Mouse (Mus musculus): ENCODE measurements around the gene Tubg1. TPM values are rescaled to one million over a fixed set of nuclear protein-coding genes. Genes with fewer than 3 reads are reported as not detected.

Gene Tubg1
- total RNA-seq (2023) = 10 to 100 TPM; 16.2 to 19.9 TPM

DNA sequence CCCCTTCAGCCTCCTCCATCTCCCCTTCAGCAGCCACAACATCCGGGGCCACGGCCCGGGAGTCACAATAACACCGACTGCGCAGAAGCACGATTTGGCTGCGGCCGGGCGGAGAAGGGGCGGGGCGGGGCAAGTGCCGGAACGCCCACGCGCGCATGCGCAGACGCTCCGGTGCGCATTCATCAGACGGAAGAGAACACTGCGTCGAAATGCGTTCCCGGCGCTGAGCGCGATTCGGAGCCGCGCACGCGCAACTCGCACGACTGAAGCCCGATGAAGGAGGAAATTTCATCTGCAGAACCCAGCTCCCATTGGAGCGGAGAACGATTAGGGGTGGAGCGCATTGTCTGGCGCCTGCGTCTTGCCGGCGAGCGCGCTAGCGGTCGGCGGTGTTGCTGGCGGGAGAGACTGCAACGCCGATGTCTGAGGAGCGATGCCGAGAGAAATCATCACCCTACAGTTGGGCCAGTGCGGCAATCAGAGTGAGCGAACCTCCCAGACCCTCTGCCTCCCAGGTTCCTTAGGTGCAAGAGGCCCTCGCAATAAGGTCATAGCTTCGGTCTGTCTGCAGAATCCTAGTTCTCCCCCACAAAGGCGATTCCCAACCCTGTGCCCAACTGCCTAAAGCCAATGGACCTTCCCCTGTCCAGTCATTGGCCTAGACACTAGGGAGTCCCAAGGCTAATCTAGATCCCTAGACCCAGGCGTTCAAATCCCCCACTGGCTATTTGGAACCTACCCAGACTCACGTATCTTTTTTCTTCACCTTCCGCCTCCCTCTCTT is at the start of gene Tubg1, which contains the start of gene Retreg3:
Tubg1 (plus strand) TSS at position 178 of the 784 bp plus-strand sequence.
Retreg3 (minus strand) TSS at position 133 of the 784 bp plus-strand sequence.

GRCm38 (mm10) chr11:101078121-101078520 is 41.6 kb upstream of the Tubg1 start, which contains the start of gene Hsd17b1:
Hsd17b1 (plus strand) TSS chr11:101078411.

GRCm38 (mm10) chr11:101082208-101083082 is 37.3 kb upstream of the Tubg1 start, which contains the start of gene Coasy:
Coasy (plus strand) TSS chr11:101082565.

DNA sequence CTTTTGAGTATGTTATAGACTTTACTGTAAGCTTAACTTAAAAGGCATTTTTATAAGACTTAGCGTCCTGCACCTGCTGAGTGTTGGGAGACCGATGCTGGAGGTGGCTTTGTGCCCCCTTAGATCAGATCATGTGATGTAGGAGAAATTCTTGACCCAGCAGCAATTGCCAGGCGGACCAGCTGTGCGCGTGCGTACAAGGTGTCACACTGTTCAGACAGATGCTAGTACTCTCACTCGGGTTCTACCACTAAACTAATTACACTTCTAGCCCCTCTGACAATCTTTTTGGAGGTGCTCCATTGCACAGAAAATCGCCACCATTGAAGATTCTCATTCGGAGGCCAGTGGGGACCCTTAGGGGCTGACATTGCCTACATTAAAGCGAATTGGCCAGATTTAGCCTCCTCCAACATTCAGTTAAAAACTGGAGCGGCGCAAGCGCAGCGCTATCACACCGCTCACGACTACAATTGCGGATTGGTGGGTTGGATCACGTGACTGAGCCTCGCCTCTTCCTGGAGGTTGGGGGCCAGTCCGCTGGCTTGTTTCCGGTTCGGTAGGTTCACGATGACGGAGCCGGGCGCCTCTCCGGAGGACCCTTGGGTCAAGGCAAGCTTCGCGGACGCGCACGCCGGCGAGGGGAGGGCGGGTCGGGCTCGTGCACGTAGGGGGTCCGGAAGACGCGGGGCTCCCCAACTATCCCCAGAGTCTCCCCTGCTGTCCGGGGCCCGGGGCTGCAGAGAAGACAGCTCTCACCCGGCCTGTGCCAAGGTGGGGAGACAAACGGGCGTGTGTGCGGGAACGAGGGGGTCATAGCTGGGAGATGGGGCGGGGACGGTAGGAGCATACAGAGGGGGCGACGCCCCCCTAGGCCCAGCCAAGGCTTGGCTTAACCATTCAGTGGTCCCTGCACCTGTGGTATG is 32.7 kb upstream of the Tubg1 start, which contains the start of gene Mlx:
Mlx (plus strand) TSS at position 522 of the 926 bp plus-strand sequence.

GRCm38 (mm10) chr11:101095314-101096024 is 24.3 kb upstream of the Tubg1 start, which contains the start of gene Psmc3ip:
Psmc3ip (minus strand) TSS chr11:101095436.

DNA sequence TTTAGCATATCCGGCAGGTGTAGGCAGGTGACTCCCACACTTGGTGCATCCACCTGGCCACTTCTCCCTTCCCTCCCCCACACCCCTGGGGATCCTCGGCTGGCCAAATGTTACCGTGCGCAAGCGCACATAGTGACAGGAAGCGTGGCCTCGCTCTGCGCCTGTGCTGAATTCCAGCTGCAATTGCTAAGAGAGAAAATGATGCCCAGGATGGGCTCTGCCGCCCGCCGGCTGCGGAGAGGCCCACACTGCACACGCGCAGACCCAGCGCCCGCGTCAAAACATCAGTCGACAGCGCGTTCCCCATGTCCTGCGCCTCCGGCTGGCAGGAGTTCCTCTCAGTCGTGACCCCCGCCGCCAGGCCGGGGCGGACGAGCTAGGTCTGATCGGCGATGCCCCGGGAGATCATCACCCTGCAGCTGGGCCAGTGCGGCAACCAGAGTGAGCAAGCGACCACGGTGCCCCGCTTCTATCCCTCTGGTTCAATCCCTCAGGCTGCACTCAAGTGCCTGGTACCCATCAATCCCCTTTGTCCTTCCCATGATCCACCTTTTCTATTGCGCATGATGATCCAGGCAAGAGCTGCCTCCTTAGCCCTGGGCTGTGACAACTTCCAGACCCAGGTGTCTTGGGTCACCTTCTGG is 36.1 kb downstream of the Tubg1 start, which contains the start of gene Tubg2:
Tubg2 (plus strand) TSS at position 180 of the 644 bp plus-strand sequence.

DNA sequence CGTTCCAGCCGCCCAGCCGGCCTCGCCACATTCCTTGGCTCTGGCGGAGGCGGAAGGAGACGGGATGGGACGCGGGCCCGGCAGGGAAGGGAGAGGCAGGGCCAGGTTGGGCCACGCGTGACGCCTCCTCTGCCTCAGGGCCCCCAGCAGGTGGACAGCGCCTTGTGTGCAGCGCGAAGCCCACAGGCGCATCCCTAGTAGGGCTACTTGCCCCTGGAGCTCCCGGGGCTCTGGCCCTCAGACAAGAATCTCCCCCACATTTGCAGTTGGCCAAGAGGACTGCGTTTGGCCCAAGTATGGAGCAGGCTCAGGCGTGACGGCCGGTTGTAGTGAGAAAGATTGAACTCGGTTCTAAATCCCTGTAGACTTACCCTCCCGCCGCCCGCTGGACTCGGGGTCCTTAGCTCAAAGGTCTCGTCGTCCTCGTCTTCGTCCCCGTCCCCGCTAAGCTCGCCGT is 50.6 kb downstream of the Tubg1 start, which contains the start of gene Cntnap1:
Cntnap1 (plus strand) TSS at position 170 of the 457 bp plus-strand sequence.

GRCm38 (mm10) chr11:101170811-101171610 is 51.3 kb downstream of the Tubg1 start, which contains the start of gene Plekhh3:
Plekhh3 (minus strand) TSS chr11:101171351.

DNA sequence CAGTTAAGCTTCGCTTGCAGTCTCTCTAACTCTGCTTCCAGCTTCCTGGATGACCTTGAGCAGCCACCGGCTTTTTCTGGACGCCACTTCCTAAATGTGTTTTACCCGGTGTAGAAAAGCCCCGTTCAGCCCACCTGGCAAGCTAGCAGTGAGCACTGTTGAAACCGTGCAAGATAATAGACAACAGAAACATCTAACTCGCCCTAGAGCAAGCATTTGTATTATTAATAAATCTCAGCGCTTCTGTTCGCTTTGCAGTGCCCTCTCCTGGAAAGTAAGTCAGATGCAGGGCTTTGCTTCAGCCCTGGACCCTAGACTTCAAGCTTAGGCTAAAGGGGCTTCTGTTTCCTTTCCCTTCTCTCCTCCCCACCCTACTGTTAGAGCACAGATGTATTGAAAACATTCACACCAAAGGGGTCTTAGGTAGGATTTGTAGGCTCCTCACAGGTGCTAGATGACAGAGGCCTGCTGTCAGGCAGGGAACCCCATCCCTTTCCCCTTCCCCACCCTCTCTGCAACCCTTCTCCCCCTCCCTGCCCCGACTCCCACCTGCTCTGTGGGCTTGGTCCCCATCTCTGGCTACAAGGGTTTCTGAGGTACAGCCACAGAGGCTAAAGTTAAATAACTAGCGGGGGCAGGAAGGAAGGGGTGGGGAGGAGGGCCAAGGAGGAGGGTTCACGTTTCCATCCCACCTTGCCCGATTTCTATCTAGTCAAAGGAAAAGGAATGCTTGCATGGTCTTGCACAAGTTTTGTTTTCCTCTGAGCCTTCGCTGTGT is 55.3 kb downstream of the Tubg1 start, which contains the start of gene Ccr10:
Ccr10 (minus strand) TSS at position 593 of the 778 bp plus-strand sequence.

Other genes with a start within 250 kb of the Tubg1 start
- gene Stat3, start 180.4 kb upstream of the Tubg1 start, total RNA-seq (2023) = 100 to 1,000 TPM; 263 to 271 TPM
- gene Cavin1, start 149.1 kb upstream of the Tubg1 start, total RNA-seq (2023) = under 1 TPM; 0.27 to 0.82 TPM
- gene Atp6v0a1, start 110.5 kb upstream of the Tubg1 start, total RNA-seq (2023) = 1 to 10 TPM; 2.2 to 4.0 TPM
- 10 to 100 TPM in 1 of 2 experiments, 1 to 10 TPM in 1; 8.9 to 17.3 TPM for gene Naglu, start 49.9 kb upstream of the Tubg1 start, total RNA-seq (2023)
- 1 to 10 TPM; 1.3 to 1.7 TPM for gene Hsd17b1, start 41.5 kb upstream of the Tubg1 start, total RNA-seq (2023)
- 10 to 100 TPM; 12.7 to 17.8 TPM for gene Coasy, start 37.4 kb upstream of the Tubg1 start, total RNA-seq (2023)
- 10 to 100 TPM; 37.2 to 41.9 TPM for gene Mlx, start 32.7 kb upstream of the Tubg1 start, total RNA-seq (2023)
- 1 to 10 TPM; 2.7 to 4.0 TPM for gene Psmc3ip, start 24.5 kb upstream of the Tubg1 start, total RNA-seq (2023)
- 10 to 100 TPM; 80.7 to 89.4 TPM for gene Retreg3, start within 50 bp of the Tubg1 start, total RNA-seq (2023)
- gene Tubg2, start 36.0 kb downstream of the Tubg1 start, total RNA-seq (2023) = 1 to 10 TPM; 2.3 to 2.7 TPM
- gene Cntnap1, start 50.6 kb downstream of the Tubg1 start, total RNA-seq (2023) = under 1 TPM; 0.24 to 0.44 TPM
- 1 to 10 TPM in 1 of 2 experiments, under 1 TPM in 1; 0.73 to 1.1 TPM for gene Plekhh3, start 51.4 kb downstream of the Tubg1 start, total RNA-seq (2023)
- gene Ccr10, start 55.5 kb downstream of the Tubg1 start, total RNA-seq (2023) = 1 to 10 TPM in 1 of 2 experiments, under 1 TPM in 1; 0.44 to 1.5 TPM
- gene Ezh1, start 106.5 kb downstream of the Tubg1 start, total RNA-seq (2023) = 10 to 100 TPM; 89.4 to 98.1 TPM
- not detected for gene Ramp2, start 126.1 kb downstream of the Tubg1 start, total RNA-seq (2023)
- gene Vps25, start 133.8 kb downstream of the Tubg1 start, total RNA-seq (2023) = 10 to 100 TPM; 62.5 to 71.6 TPM
- 1 to 10 TPM; 1.2 to 1.8 TPM for gene Wnk4, start 140.6 kb downstream of the Tubg1 start, total RNA-seq (2023)
- gene Cntd1, start 159.1 kb downstream of the Tubg1 start, total RNA-seq (2023) = not detected
- 10 to 100 TPM; 38.7 to 39.1 TPM for gene Coa3, start 159.2 kb downstream of the Tubg1 start, total RNA-seq (2023)
- 100 to 1,000 TPM; 207 to 215 TPM for gene Becn1, start 182.3 kb downstream of the Tubg1 start, total RNA-seq (2023)
- 100 to 1,000 TPM; 126 to 147 TPM for gene Psme3, start 196.3 kb downstream of the Tubg1 start, total RNA-seq (2023)
- 10 to 100 TPM; 23.2 to 25.3 TPM for gene Aoc2, start 205.1 kb downstream of the Tubg1 start, total RNA-seq (2023)
- gene Aoc3, start 210.7 kb downstream of the Tubg1 start, total RNA-seq (2023) = 1 to 10 TPM in 1 of 2 experiments, under 1 TPM in 1; 0.73 to 1.1 TPM
- gene G6pc, start 247.6 kb downstream of the Tubg1 start, total RNA-seq (2023) = not detected